Mouse (Mus musculus) right cerebral cortex, postnatal 10 days (tissue): ENCODE data around the gene Macrod1.
"Not testable (repeated sequence)": the region's sequence is repeated elsewhere in the genome, so short reads cannot be mapped to it uniquely, and the experiment has no call there.

Source experiments
- DNase-seq, 2 experiments: peaks; one replicate each; pipeline ENCODE4 v3.0.0; 2021; ENCODE audit warnings: low spot score in 2 of 2

Macrod1 gene

GRCm38 (mm10) chr19:7056248-7057087, at the start of gene Macrod1:
Macrod1 (plus strand) TSS chr19:7056810.
- peak; percentile 88 to 91 for DNase-seq

- DNase-seq = no peak
These were observed 49.6 kb upstream of the Macrod1 start for GRCm38 (mm10) chr19:7006892-7007593.

GRCm38 (mm10) chr19:7012426-7012825, 44.2 kb upstream of the Macrod1 start:
- no peak for DNase-seq

GRCm38 (mm10) chr19:7013984-7014383, 42.6 kb upstream of the Macrod1 start:
- DNase-seq = no peak

- DNase-seq = no peak
These were observed 42.0 kb upstream of the Macrod1 start for GRCm38 (mm10) chr19:7014481-7015135.

GRCm38 (mm10) chr19:7017541-7018457, 38.8 kb upstream of the Macrod1 start:
- DNase-seq = no peak

- no peak for DNase-seq
These were observed 38.1 kb upstream of the Macrod1 start for GRCm38 (mm10) chr19:7018546-7018945.

- peak; percentile 57 to 67 for DNase-seq
These were observed 37.4 kb upstream of the Macrod1 start, which contains the start of gene Fermt3 for GRCm38 (mm10) chr19:7019191-7019590. Fermt3 (minus strand) TSS chr19:7019469.

GRCm38 (mm10) chr19:7020224-7020641, 36.4 kb upstream of the Macrod1 start:
- no peak for DNase-seq

GRCm38 (mm10) chr19:7029531-7029930, 27.1 kb upstream of the Macrod1 start:
- DNase-seq = peak; percentile 53 to 73

GRCm38 (mm10) chr19:7034006-7034405, 22.6 kb upstream of the Macrod1 start:
- no peak for DNase-seq

GRCm38 (mm10) chr19:7039088-7039720, 17.4 kb upstream of the Macrod1 start:
- peak; percentile 75 to 79 for DNase-seq

GRCm38 (mm10) chr19:7039841-7040636, 16.6 kb upstream of the Macrod1 start, which contains the start of gene Stip1:
Stip1 (minus strand) TSS chr19:7039967.
- peak; percentile 100 for DNase-seq

GRCm38 (mm10) chr19:7040637-7041130, 15.9 kb upstream of the Macrod1 start:
- no peak for DNase-seq

- no peak for DNase-seq
These were observed 15.4 kb upstream of the Macrod1 start for GRCm38 (mm10) chr19:7041171-7041570.

GRCm38 (mm10) chr19:7044279-7044678, 12.3 kb upstream of the Macrod1 start:
- DNase-seq = no peak

- no peak for DNase-seq
These were observed 11.9 kb upstream of the Macrod1 start for GRCm38 (mm10) chr19:7044706-7045105.

GRCm38 (mm10) chr19:7053382-7053781, 3.2 kb upstream of the Macrod1 start:
- DNase-seq = not testable (repeated sequence)

- DNase-seq = no peak
These were observed 1.8 kb upstream of the Macrod1 start for GRCm38 (mm10) chr19:7054772-7055171.

- DNase-seq = no peak
These were observed 1.4 kb upstream of the Macrod1 start for GRCm38 (mm10) chr19:7055173-7055572.
